Mouse (Mus musculus) MEL (cell line): ENCODE results near the gene Fasn.

Experiments
- CHD2 ChIP-seq: IDR thresholded peaks from 2 replicates; pipeline ENCODE4 v1.6.1; 2011; ENCODE audit warnings: low read length, improper control_type of control experiment
- CTCF ChIP-seq, 3 experiments: IDR thresholded peaks in 2 of 3; conservative IDR thresholded peaks in 1 of 3; 2 replicates each; pipeline ENCODE4 v1.5.1; 2011 to 2012; ENCODE audit warnings: low read length in 3 of 3, low read depth in 2 of 3, mild to moderate bottlenecking in 2 of 3, improper control_type of control experiment in 1 of 3, inconsistent platforms in 1 of 3, mixed read lengths in 1 of 3, moderate library complexity in 1 of 3; ENCODE audit not compliant: control insufficient read depth in 1 of 3, insufficient read depth in 1 of 3, poor library complexity in 1 of 3, severe bottlenecking in 1 of 3
- ELF1 ChIP-seq: IDR thresholded peaks from 2 replicates; pipeline ENCODE4 v1.6.1; 2014; ENCODE audit warnings: low read depth, mild to moderate bottlenecking, inconsistent platforms, low read length, improper control_type of control experiment, moderate library complexity
- EP300 ChIP-seq, 2 experiments: IDR thresholded peaks; 2 replicates each; pipeline ENCODE4 v1.6.1; 2011; ENCODE audit warnings: improper control_type of control experiment in 2 of 2, low read length in 2 of 2, low read depth in 1 of 2, mild to moderate bottlenecking in 1 of 2
- GATA1 ChIP-seq: IDR thresholded peaks from 2 replicates; pipeline ENCODE4 v1.6.1; 2011; ENCODE audit warnings: low read depth, low read length, improper control_type of control experiment
- MAFK ChIP-seq: IDR thresholded peaks from 2 replicates; pipeline ENCODE4 v1.6.1; 2011; ENCODE audit warnings: low read depth, mild to moderate bottlenecking, low read length, improper control_type of control experiment, borderline replicate concordance
- MAZ ChIP-seq: IDR thresholded peaks from 2 replicates; pipeline ENCODE4 v1.6.1; 2012; ENCODE audit warnings: low read depth, mild to moderate bottlenecking, inconsistent platforms, low read length, improper control_type of control experiment
- MYC ChIP-seq: IDR thresholded peaks from 2 replicates; pipeline ENCODE4 v1.6.1; 2011; ENCODE audit warnings: low read depth, mild to moderate bottlenecking, low read length, improper control_type of control experiment, moderate library complexity
- NRF1 ChIP-seq: IDR thresholded peaks from 2 replicates; pipeline ENCODE4 v1.6.1; 2014; ENCODE audit warnings: low read depth, mild to moderate bottlenecking, inconsistent platforms, low read length, improper control_type of control experiment, moderate library complexity; ENCODE audit not compliant: poor library complexity, insufficient read depth, severe bottlenecking
- POLR2A ChIP-seq, 2 experiments: IDR thresholded peaks; 2 replicates each; pipeline ENCODE4 v1.6.1; 2011 to 2012; ENCODE audit warnings: low read length in 2 of 2, mild to moderate bottlenecking in 2 of 2, control low read depth in 1 of 2, improper control_type of control experiment in 1 of 2, low read depth in 1 of 2, moderate library complexity in 1 of 2; ENCODE audit not compliant: control insufficient read depth in 1 of 2, insufficient read depth in 1 of 2, poor library complexity in 1 of 2
- SMC3 ChIP-seq: IDR thresholded peaks from 2 replicates; pipeline ENCODE4 v1.6.1; 2011; ENCODE audit warnings: low read depth, low read length, improper control_type of control experiment
- TCF12 ChIP-seq: IDR thresholded peaks from 2 replicates; pipeline ENCODE4 v1.6.1; 2014; ENCODE audit warnings: low read depth, mild to moderate bottlenecking, inconsistent platforms, low read length, improper control_type of control experiment, moderate library complexity

DNA sequence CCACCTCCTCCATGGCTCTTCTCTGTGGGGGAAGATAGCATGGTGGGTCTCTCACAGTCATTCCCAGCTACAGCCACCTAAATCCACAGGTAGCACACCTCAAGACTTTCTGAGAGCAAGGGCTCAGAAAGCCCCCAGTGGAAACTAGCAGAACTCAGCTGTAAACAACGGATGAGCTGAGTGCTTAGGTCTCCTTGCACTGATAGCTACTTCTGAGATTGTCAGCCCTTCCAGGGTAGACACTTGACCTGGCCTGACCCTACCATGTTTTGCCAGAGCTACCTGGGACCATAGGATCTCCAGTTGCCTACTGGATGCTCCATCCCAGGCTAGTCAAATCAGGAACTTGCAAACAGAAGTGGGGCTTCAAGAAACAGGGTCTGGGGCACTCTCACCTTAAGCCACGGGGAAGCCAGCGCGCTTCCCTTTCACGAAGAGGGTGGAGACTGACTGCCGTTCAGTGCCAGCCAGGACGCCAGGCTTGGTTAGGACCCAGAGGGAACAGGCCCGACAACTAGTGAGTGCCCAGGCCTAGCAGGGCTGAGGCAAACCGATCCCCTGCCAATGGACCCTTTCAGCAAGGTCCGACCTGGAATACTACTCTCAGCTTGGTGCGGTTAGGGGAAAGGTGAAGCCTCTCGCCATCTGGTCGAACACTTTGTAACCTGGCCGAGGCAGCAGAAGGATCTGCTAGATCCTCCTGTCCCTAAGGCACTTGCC, 1.4 kb downstream of the Fasn start:
- TF ChIP-seq ELF1 = no peak
- TF ChIP-seq POLR2A (IDR thresholded peaks at IDR 0.05; ENCODE audit: control insufficient read depth in 1 of 2, insufficient read depth in 1 of 2, low read depth in 1 of 2, low read length in 2 of 2, poor library complexity in 1 of 2) = no peak
- TF ChIP-seq CTCF (IDR thresholded peaks at IDR 0.05 in 2 of 3, conservative IDR thresholded peaks at IDR 0.05 in 1 of 3; ENCODE audit: control insufficient read depth in 1 of 3, insufficient read depth in 1 of 3, low read depth in 2 of 3, low read length in 3 of 3, poor library complexity in 1 of 3, severe bottlenecking in 1 of 3) = no peak
- TF ChIP-seq MAFK = no peak
- TF ChIP-seq SMC3 = no peak
- TF ChIP-seq EP300 (IDR thresholded peaks at IDR 0.05; ENCODE audit: low read depth in 1 of 2, low read length in 2 of 2) = no peak
- TF ChIP-seq CHD2 = no peak
- no peak for TF ChIP-seq NRF1
- no peak for TF ChIP-seq GATA1
- no peak for TF ChIP-seq MYC
- 0 out of 2 replicates have a peak, but pooled peaks have one; percentile 18 for TF ChIP-seq MAZ
- no peak for TF ChIP-seq TCF12
